Mouse (Mus musculus): Measurements from ENCODE around the gene Dab2ip.

Gene Dab2ip

GRCm38 (mm10) chr2:35715485-35715884 is 157.4 kb downstream of the Dab2ip start:
- no peak for DNase-seq (ENCODE audit: low read depth, low spot score)

- no peak for DNase-seq (ENCODE audit: low read depth, low spot score)
Measured at GRCm38 (mm10) chr2:35716175-35716574, 158.1 kb downstream of the Dab2ip start.

GRCm38 (mm10) chr2:35718003-35718500 is 160.0 kb downstream of the Dab2ip start:
- DNase-seq (ENCODE audit: low read depth, low spot score): no peak

DNA sequence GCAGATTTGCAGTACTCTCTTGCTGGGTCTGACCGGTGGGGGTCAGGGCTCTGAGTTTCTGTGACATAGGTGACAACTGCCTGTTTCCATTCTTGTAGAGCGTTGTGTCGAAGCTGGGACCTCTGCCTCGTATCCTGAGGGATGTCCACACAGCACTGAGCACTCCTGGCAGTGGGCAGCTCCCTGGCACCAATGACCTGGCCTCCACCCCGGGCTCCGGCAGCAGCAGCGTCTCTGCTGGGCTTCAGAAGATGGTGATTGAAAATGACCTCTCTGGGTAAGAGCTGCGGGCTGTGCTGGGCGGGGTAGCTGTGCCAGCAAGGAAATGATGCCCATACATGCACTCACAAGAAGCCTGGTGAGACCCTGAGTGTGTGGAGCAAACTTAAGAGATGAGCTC is 160.6 kb downstream of the Dab2ip start:
- DNase-seq (ENCODE audit: low read depth, low spot score): no peak

DNA sequence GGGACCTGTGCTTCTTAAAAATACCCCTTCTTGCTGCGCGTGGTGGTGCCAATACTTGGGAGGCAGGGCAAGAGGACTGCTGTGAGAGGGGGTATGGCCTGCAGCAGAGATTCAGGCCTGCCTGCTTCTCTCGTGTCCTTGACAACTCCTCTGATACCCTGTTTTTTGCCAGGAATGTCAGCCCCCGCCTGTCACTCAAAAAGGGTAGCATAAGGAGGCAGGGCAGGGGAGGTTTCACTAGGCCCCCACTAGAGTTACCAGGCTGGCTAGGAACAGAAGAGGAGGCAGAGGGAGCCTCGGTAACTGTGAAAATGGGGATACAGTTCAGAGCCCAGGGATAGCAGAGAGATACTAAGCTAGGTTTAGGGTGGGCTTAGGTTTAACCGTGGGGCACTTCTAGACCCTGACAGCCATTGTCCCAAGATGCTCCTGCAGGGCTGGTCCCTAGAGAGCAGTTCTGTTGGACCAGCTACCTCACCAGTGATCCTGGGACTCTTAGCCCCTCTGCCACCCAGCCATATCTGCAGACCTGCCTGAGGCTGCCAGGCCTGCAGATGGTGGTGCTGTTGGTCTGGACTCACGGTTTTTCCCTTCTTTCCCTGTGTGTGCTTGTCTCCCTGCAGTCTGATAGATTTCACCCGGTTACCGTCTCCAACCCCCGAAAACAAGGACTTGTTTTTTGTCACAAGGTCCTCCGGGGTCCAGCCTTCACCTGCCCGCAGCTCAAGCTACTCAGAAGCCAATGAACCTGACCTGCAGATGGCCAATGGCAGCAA is 161.4 kb downstream of the Dab2ip start:
- no peak for DNase-seq (ENCODE audit: low read depth, low spot score)

DNA sequence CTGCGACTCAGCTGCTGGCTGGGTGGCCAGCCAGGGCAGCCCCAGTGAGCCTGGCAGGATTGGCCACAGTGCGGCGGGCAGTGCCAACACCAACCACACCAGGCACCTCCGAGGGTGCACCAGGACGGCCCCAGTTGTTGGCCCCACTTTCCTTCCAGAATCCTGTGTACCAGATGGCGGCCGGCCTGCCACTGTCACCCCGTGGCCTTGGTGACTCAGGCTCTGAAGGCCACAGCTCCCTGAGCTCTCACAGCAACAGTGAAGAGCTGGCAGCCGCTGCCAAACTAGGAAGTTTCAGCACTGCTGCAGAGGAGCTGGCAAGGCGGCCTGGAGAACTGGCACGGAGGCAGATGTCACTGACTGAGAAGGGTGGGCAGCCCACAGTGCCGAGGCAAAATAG is 162.0 kb downstream of the Dab2ip start:
- DNase-seq (ENCODE audit: low read depth, low spot score): no peak

DNA sequence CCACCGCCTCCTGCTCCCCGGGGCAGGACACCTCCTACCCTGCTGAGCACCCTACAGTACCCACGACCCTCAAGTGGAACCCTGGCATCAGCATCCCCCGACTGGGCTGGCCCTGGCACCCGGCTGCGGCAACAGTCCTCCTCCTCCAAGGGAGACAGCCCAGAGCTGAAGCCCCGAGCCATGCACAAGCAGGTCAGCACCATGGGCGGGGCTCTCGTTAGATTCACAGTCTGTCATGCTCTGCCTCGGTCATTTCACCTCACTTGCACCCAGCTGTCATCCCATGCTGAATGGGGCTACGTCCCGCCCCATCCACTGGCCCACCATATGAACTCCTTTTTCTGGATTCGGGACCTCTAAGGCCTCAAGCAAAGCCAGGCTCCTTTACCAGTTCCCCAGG is 162.5 kb downstream of the Dab2ip start:
- DNase-seq (ENCODE audit: low read depth, low spot score): no peak

DNA sequence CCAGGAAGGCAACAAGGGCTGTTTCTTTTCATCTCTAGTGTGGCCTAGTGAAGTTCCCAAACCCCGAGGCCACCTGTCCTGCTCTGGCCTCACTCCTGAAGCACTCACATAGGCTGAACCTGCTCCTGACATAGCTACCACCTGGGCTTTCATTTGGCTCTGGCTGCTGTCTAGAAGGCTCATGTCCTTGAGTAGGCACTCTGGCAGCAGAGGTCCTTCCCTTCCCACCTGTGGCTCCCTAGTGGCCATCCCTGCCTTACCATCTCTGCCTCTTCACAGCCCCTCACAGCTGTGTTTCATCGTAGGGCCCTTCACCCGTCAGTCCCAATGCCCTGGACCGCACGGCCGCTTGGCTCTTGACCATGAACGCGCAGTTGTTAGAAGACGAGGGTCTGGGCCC is 162.9 kb downstream of the Dab2ip start:
- no peak for DNase-seq (ENCODE audit: low read depth, low spot score)

GRCm38 (mm10) chr2:35722821-35723220 is 164.8 kb downstream of the Dab2ip start:
- DNase-seq (ENCODE audit: low read depth, low spot score): no peak

GRCm38 (mm10) chr2:35723267-35723666 is 165.2 kb downstream of the Dab2ip start:
- no peak for DNase-seq (ENCODE audit: low read depth, low spot score)

DNA sequence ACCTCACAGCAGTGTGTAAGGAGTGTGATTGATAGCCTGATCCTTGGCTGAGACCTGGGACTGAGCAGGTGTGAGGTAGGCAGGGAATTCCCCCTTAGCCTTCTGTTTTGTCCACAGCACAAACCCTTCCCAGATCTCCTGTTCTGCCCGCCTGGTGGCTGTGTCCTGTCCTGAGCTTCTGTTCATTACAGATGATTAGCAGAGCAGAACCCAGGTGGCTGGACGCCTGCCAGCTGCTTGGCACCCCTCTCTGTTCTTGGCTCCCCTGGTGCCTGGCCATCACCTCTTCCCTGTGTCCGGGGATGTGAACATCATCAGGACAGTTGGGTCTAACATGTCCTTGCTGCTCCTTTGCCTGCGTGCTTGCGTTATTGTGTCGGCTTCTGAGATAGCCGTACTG is 165.6 kb downstream of the Dab2ip start:
- no peak for DNase-seq (ENCODE audit: low read depth, low spot score)

DNA sequence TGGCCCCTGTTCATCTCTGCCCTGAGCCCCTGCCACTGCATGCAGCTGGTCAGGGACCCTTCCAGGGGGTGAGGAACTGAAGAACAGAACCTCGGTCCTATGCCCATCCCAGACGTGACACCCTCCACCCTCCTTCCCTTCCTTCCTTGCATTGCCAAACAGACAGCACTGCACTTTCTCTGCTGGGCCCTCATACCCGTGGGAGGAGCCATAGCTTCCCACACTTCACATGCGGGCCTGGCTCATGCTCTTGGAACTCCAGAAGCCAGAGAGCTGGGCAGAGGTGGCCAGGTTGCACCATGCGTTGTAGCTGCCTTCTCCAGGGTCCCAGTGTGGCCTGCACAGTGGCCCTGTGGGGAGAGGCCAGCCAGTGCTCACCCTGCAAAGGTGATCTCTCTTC is 170.6 kb downstream of the Dab2ip start:
- DNase-seq (ENCODE audit: low read depth, low spot score): no peak

DNA sequence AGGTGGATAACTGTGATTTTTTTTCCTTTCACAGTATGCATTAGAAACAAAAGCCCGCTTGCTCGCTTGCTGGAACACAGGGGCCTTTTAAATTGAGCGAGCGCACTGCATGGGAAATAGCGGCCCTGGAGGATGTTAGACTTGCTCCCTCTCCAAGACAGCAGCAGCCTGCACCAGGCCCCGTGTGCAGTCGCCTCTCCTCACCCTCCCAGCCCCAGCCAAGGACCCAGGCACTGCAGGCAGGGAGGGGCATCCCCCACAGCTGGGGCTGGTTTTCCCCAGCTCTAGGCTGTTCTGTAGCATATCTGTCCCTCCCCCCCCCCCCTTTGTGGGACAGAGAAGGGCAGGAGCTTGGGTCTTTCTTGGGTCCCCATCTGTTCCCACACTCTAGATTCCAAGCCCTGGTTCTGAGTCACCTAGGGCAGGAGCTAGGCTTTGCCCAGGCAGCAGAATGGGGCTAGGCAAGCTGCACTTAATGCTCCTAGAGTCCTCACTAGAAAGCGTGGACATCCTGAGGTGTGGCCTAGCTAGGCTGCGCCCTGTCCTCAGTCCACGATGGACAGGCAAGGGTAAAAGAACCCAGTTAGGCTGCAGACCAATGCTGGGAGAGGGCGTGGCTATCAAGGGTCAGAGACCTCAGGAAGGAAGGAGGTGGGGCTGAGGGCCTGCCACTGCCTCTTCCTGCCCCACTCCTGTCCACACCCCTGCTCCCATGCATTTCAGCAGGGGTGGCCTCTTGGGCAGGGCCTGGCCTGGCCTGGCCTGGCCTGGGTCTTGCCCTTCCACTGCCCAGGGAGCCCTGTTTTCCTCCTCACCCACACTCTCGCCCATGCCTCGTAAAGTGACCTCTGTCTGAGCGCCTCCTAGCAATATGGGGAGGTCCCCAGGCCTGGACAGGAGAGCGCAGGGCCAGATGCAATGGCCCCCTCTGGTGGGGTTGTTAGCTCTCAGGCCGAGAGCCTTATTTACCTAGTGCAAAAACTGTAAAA is 171.3 kb downstream of the Dab2ip start:
- DNase-seq (ENCODE audit: low read depth, low spot score): peak; percentile 27

GRCm38 (mm10) chr2:35731671-35732449 is 173.8 kb downstream of the Dab2ip start:
- no peak for DNase-seq (ENCODE audit: low read depth, low spot score)

- DNase-seq (ENCODE audit: low read depth, low spot score): no peak
Measured at GRCm38 (mm10) chr2:35735001-35735400, 176.9 kb downstream of the Dab2ip start.

GRCm38 (mm10) chr2:35736061-35736460 is 178.0 kb downstream of the Dab2ip start:
- DNase-seq (ENCODE audit: low read depth, low spot score): no peak

DNA sequence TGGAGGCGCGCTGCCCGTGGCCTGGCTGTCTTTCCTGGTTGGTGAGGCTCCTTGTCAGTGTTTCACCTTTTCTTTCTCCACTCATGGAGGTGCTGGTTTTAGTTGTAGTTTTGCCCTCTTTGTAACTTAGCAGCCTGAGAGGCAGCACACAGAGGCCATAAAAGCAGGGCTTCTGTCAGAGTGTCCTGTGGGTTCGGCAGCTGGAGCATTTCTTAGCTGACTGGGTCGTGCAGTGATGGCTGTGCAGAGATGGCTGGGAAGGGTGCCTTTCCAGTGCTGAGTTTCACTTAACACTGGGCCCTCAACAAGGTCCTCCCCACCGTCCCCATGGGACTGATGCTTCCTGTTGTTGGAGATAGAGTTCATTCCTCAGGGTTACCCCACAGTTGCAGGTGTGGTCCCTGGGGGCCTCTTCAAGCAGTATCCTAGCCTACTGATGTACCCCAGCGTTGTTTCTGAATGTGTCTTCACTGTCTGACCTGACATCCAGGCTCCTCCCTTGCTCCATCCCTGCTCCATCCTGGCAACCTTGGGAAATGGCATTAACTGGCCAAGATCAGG is 179.5 kb downstream of the Dab2ip start:
- no peak for DNase-seq (ENCODE audit: low read depth, low spot score)

DNA sequence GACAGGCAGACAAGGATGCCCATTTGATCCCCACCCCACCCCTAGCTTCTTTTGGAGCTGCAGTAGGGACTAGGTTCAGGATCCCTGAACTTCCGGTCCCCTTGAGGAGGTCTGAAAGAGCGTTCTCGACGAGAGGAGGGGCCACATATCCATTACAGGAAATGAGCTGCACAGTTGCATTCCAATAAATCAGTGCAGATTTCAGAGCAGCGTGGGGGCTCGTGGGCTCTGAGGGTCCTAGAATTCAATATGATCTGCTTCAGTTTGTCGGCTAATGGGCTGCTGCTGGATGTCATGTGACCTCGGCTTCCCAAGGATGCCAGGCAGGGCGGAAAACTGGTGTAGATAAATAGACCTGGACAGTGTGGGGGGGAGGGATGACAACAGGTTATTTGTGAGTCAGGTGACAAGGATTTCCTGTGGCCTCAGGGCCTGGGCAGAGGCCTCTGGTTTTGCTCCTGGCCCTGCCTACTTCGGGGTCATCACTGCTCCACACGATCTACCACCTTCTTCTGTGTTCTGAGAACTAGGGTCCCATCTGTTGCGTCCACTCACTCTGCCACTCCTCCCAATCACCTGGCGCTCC is 181.7 kb downstream of the Dab2ip start:
- DNase-seq (ENCODE audit: low read depth, low spot score): peak; percentile 61

- DNase-seq (ENCODE audit: low read depth, low spot score): no peak
Measured at GRCm38 (mm10) chr2:35745876-35746275, 187.8 kb downstream of the Dab2ip start.

DNA sequence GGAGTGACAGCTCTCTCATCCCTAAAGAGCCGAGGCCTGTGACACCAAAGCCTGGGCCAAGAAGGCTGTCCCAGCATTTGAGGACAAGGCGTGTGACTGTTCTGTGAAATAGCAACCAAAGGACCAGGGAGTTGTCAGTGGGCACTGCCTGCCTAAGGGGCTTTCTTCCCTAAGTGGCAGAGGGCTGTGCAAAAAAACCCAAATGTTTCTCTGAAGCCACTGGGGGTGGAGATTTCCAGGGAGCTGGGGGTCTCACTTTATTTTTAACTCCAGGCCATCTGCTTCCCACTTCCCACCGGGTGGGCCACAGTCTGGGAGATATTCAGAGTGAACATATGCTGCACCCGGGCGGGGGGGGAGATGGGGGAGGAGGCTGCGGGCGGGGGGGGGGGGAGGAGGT is 188.6 kb downstream of the Dab2ip start:
- DNase-seq (ENCODE audit: low read depth, low spot score): peak; percentile 26

Measured in mesoderm, embryonic 11.5 days (tissue).